Mouse (Mus musculus) kidney, embryonic 14.5 days (tissue): ENCODE data around the gene Skil. TPM values are rescaled to one million over a fixed set of nuclear protein-coding genes. Genes with fewer than 3 reads are reported as not detected.

Experiments used
- ATAC-seq: fragments of 200-750 bp; cut with Nextera tagmentation; 2 replicates; pipeline ENCODE4 v1.8.0; 2017; ENCODE audit warnings: moderate number of reproducible peaks, mild to moderate bottlenecking, moderate TSS enrichment, moderate library complexity; ENCODE audit not compliant: low FRiP score, low TSS enrichment
- H3K27ac ChIP-seq: fragments of 300-500 bp; sonication (generic); 2 replicates; pipeline ENCODE4 v1.5.1; 2014; ENCODE audit warnings: low read depth, mild to moderate bottlenecking, low read length, moderate library complexity, mixed read lengths
- H3K27me3 ChIP-seq: fragments of 300-500 bp; sonication (generic); 2 replicates; pipeline ENCODE4 v1.6.1; 2014; ENCODE audit warnings: mild to moderate bottlenecking, low read length; ENCODE audit not compliant: control insufficient read depth, insufficient read depth
- H3K36me3 ChIP-seq: fragments of 300-500 bp; sonication (generic); 2 replicates; pipeline ENCODE4 v1.6.1; 2014; ENCODE audit warnings: low read length, mixed read lengths; ENCODE audit not compliant: control insufficient read depth, insufficient read depth
- H3K4me1 ChIP-seq: fragments of 300-500 bp; sonication (generic); 2 replicates; pipeline ENCODE4 v1.6.1; 2014; ENCODE audit warnings: low read length, mixed read lengths; ENCODE audit not compliant: control insufficient read depth, insufficient read depth
- H3K4me2 ChIP-seq: fragments of 300-500 bp; sonication (generic); replicated peaks from 2 replicates; pipeline ENCODE4 v1.6.1; 2014; ENCODE audit warnings: low read depth, mild to moderate bottlenecking, low read length
- H3K4me3 ChIP-seq: fragments of 300-500 bp; sonication (generic); 2 replicates; pipeline ENCODE4 v1.5.1; 2014; ENCODE audit warnings: mild to moderate bottlenecking, low read length
- H3K9ac ChIP-seq: fragments of 300-500 bp; sonication (generic); 2 replicates; pipeline ENCODE4 v1.6.1; 2014; ENCODE audit warnings: low read depth, mild to moderate bottlenecking, low read length, moderate library complexity
- H3K9me3 ChIP-seq: fragments of 300-500 bp; sonication (generic); 2 replicates; pipeline ENCODE4 v1.6.1; 2016; ENCODE audit warnings: low read length; ENCODE audit not compliant: control insufficient read depth
- WGBS: fragments of 180-500 bp; shearing (Covaris S2); extraction: QIAGEN DNeasy Blood & Tissue Kit; methylation state at CpG from one replicate; pipeline ENCODE4 v1.1.7; 2014; 5-methylcytosine and 5-hydroxymethylcytosine counted together
- polyA plus RNA-seq: library from polyadenylated mRNA; unstranded; fragments of >200 nt; fragmentation: Nextera tagmentation; extraction: Ambion mirVana; gene quantifications from 2 replicates; pipeline ENCODE4 v1.2.1, GENCODE M21; 2014

Gene Skil
- polyA plus RNA-seq, 1 experiment from 2014 or later = 26.8 TPM

DNA sequence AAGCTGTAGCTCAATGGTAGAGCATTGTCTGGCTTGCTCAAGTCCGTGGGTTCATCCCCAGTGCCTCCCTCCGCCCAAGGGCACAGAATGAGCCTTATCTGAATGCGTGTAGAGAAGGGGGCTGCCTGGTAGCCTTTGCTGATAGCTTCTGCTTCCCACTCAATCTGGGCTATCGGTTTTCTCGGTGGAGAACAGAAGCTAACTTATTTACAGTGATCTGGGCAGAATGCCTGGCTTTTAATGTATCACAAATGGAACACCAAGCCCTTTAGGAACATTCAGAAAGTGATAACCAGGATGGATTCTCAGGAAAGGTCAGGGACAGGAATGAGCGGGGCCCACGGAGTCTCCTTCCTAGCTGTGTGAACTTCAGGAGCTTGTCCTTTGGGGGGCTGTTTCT, 53.7 kb downstream of the Skil start:
- H3K27ac ChIP-seq = no peak overlapping the region
- H3K9ac ChIP-seq = no peak overlapping the region
- peaks cover 4% of the 10 kb centered on the region; the same call in 1 of the 2 replicates for H3K4me1 ChIP-seq
- no peaks in the 10 kb centered on the region for H3K27me3 ChIP-seq
- 83% methylated on average over 7 of the region's 7 CpGs for WGBS
- H3K4me2 ChIP-seq = no peak overlapping the region
- no peaks in the 10 kb centered on the region for H3K36me3 ChIP-seq
- H3K4me3 ChIP-seq = no peak overlapping the region
- H3K9me3 ChIP-seq = no peaks in the 10 kb centered on the region
- no peak for ATAC-seq

DNA sequence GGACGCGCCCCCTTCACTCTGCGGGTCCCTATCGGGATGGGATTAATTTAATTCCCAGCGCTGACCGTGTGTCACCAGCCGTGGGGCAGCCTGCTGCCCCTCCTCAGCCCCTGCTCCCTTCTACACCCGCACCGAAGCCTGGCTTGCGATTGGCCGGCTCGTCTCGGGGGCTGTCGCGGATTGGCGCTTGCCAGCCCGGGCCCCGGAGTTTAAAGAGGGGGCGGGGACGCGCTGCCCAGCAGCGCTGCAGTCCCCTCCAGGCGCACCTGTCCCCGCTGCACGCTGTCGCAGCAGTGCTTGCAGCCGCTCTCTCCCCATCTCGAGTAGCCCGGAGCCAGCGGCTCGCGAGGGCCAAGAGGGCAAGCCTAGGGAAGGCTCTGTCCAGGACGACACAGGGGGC, 54.8 kb downstream of the Skil start, which contains the start of gene Cldn11:
TSS of gene Cldn11 (plus strand) at position 215 of the 400 bp plus-strand sequence.
- H3K9ac ChIP-seq = peak within 1 kb of the TSS; percentile 19; the same call in 1 of the 2 replicates
- no peaks in the 10 kb centered on the region for H3K36me3 ChIP-seq
- peak within 1 kb of the TSS; percentile 88 for H3K4me2 ChIP-seq
- H3K27ac ChIP-seq = no peak within 1 kb of the TSS
- peaks cover 4% of the 10 kb centered on the region; the same call in 1 of the 2 replicates for H3K4me1 ChIP-seq
- H3K9me3 ChIP-seq = no peaks in the 10 kb centered on the region
- peak within 1 kb of the TSS; percentile 48 for H3K4me3 ChIP-seq
- peak; percentile 72 for ATAC-seq
- under 1% methylated on average over 33 of the region's 33 CpGs for WGBS
- no peaks in the 10 kb centered on the region for H3K27me3 ChIP-seq

DNA sequence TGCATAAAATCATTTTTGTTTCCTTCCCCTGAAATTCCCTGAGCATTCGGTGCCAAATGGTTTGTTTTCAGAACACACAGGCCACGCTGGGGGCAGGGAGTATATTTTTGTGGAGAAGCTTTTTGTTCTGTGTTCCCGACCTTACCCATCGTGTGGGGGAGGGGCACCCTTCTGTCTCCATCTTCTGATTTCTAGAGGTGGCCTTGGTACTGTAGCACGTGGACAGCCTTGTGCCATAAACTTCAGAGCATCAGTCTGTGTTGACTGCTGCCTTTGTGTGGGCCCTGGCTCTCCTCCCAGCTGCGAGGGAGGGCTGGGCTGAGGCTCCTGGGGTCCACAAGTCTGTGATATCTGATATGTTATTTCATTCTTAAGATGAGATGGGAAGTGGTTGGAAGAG, 57.2 kb downstream of the Skil start:
- H3K9ac ChIP-seq = no peak overlapping the region
- no peaks in the 10 kb centered on the region for H3K36me3 ChIP-seq
- no peaks in the 10 kb centered on the region for H3K9me3 ChIP-seq
- H3K27ac ChIP-seq = 0 out of 2 replicates have a peak overlapping the region, but pooled peaks have one; percentile 55
- H3K27me3 ChIP-seq = no peaks in the 10 kb centered on the region
- peaks cover 7% of the 10 kb centered on the region; the same call in 1 of the 2 replicates for H3K4me1 ChIP-seq
- peak overlapping the region; percentile 7; the same call in 1 of the 2 replicates for H3K4me3 ChIP-seq
- WGBS = 30% methylated on average over 6 of the region's 6 CpGs
- no peak for ATAC-seq
- H3K4me2 ChIP-seq = peak overlapping the region; percentile 88; the same call in 1 of the 2 replicates

DNA sequence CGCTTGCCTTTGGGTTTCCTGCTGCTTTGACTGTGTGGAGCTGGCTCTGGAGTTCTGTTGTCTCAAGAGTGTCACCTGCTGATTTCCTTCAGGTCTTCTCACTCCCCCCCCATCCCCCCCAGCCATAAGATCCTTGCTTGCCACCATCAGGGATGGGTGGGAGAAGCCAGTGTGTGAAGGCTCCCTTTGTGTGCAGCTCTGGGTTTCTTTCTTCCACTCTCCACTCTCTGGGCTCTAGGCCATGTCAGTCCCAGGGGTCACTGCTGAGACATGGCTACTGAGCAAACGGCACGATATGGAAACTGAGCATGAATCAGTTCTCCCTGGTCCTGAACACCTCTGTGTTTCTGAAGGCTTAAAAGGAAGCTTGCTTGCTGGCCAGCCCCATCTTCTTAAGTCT, 61.3 kb downstream of the Skil start:
- Histone ChIP-seq H3K27me3 (no peaks in the 10 kb centered on the region), H3K27ac (no peak overlapping the region), H3K9ac (no peak overlapping the region), H3K36me3 (no peaks in the 10 kb centered on the region), H3K9me3 (no peaks in the 10 kb centered on the region), H3K4me1 (peaks cover 3% of the 10 kb centered on the region; the same call in 1 of the 2 replicates), H3K4me2 (no peak overlapping the region), H3K4me3 (no peak overlapping the region)
- no peak for ATAC-seq
- 48% methylated on average over 3 of the region's 3 CpGs for WGBS

DNA sequence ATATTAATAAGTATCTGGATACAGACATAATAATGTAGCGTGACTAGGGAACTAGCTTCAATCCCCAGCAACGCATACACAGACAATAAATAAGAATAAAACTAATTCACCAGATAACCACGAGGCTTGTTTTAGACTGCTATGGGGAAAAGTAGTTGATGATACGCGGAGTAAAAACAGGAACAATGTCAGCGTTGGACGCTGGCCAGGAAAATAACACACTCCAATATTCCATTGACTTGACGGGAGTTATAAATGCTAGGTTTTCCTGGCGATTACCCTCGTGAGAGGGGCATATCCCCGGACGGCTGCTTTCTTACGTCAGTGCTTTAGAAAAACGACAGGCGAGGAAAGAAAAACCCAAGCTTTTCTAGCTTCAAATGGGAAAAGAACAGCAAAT, 62.9 kb downstream of the Skil start:
- no peak overlapping the region for H3K27ac ChIP-seq
- no peaks in the 10 kb centered on the region for H3K9me3 ChIP-seq
- H3K36me3 ChIP-seq = no peaks in the 10 kb centered on the region
- 74% methylated on average over 15 of the region's 15 CpGs for WGBS
- H3K4me1 ChIP-seq = peaks cover 3% of the 10 kb centered on the region; the same call in 1 of the 2 replicates
- ATAC-seq = no peak
- H3K27me3 ChIP-seq = no peaks in the 10 kb centered on the region
- no peak overlapping the region for H3K4me3 ChIP-seq
- no peak overlapping the region for H3K4me2 ChIP-seq
- H3K9ac ChIP-seq = no peak overlapping the region

DNA sequence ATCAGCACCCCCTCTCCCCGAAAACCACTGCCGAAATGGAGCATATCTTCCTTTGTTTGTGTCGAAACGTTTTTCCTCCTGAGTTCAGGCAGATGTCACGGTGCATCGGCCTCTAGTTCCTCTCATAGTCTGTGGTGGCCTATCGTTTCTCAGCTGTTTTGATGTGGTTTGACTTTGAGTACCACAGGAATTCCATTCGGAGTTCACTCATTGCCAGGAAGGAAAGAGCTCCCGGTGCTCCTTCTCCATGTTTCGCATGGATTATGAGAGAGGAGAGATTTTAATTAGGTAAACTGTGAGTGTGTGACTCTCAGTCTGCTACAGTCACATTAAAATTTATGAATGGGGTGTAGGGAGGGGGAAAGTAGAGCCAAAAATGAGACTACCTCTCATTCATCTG, 65.2 kb downstream of the Skil start:
- H3K4me3 ChIP-seq = no peak overlapping the region
- no peak overlapping the region for H3K27ac ChIP-seq
- H3K9me3 ChIP-seq = no peaks in the 10 kb centered on the region
- H3K27me3 ChIP-seq = no peaks in the 10 kb centered on the region
- peaks cover 3% of the 10 kb centered on the region; the same call in 1 of the 2 replicates for H3K4me1 ChIP-seq
- ATAC-seq = no peak
- no peak overlapping the region for H3K4me2 ChIP-seq
- H3K9ac ChIP-seq = no peak overlapping the region
- 78% methylated on average over 10 of the region's 10 CpGs for WGBS
- no peaks in the 10 kb centered on the region for H3K36me3 ChIP-seq

DNA sequence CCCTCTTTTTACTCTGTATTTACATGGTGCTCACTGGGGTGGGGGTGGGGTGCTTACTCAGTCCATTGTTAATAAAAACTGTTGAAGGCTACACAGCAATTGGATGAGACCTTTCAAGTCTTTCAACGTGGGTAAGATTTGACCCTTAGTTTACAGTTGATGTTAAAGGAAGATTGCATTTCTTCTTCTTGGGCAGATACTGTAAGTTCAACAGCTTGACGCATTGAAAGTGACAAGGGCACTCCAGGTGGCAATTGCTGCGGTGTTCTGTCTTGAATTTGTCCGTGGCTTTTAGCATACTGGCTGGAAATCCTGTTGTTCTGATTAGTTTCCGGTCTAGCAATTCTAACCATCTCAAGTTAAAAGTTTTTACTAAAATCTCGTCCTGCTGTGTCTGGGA, 66.5 kb downstream of the Skil start:
- H3K36me3 ChIP-seq = no peaks in the 10 kb centered on the region
- ATAC-seq = no peak
- WGBS = 39% methylated on average over 6 of the region's 6 CpGs
- no peak overlapping the region for H3K4me2 ChIP-seq
- H3K9me3 ChIP-seq = no peaks in the 10 kb centered on the region
- H3K27me3 ChIP-seq = no peaks in the 10 kb centered on the region
- no peak overlapping the region for H3K4me3 ChIP-seq
- no peak overlapping the region for H3K9ac ChIP-seq
- H3K4me1 ChIP-seq = no peaks in the 10 kb centered on the region
- no peak overlapping the region for H3K27ac ChIP-seq

DNA sequence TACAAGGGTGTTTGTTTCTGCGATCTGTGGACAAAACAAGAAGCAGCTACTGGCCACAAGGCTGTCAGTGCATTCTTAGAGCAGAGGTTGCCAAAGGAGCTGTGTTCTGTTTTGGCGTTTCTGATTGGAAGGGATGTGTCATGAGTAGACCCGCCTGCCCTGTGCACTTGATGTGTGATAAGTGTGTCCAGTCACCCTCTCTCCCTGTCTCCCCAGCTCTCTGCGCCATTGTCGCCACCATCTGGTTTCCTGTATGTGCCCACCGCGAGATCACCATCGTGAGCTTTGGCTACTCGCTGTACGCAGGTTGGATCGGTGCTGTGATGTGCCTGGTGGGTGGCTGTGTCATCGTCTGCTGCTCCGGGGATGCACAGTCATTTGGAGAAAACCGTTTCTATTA, 68.0 kb downstream of the Skil start:
- H3K27ac ChIP-seq = no peak overlapping the region
- H3K36me3 ChIP-seq = no peaks in the 10 kb centered on the region
- 96% methylated on average over 14 of the region's 14 CpGs for WGBS
- no peak overlapping the region for H3K4me2 ChIP-seq
- no peaks in the 10 kb centered on the region for H3K9me3 ChIP-seq
- ATAC-seq = no peak
- no peak overlapping the region for H3K9ac ChIP-seq
- no peaks in the 10 kb centered on the region for H3K27me3 ChIP-seq
- no peaks in the 10 kb centered on the region for H3K4me1 ChIP-seq
- no peak overlapping the region for H3K4me3 ChIP-seq

DNA sequence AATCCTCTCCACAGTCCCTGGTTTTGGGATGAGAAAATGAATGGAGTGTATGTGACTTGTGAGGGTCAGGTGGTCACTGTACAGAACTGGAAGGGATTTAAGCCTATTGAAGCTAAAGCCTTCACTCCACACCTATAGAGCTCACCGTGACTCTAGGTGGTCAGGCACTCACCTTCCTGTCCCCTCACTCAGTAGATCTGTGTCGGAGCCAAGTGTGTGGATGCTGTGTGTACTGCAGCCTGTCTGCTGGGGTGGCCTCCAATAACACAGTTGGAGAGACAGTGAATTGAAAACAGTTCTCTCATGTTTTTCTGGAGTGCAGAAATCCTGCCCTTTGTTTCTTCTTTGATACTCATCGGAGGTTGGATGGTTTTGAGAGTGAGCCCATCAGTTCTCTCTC, 70.9 kb downstream of the Skil start:
- H3K4me3 ChIP-seq = no peak overlapping the region
- H3K36me3 ChIP-seq = no peaks in the 10 kb centered on the region
- ATAC-seq = no peak
- H3K4me1 ChIP-seq = no peaks in the 10 kb centered on the region
- H3K9me3 ChIP-seq = no peaks in the 10 kb centered on the region
- no peak overlapping the region for H3K9ac ChIP-seq
- no peak overlapping the region for H3K4me2 ChIP-seq
- no peak overlapping the region for H3K27ac ChIP-seq
- no peaks in the 10 kb centered on the region for H3K27me3 ChIP-seq
- WGBS = 86% methylated on average over 3 of the region's 3 CpGs
